Mouse (Mus musculus) mesoderm, embryonic 11.5 days (tissue): ENCODE data around the gene Zswim7.

Source experiments
- DNase-seq: peaks from one replicate; pipeline ENCODE4 v3.0.0-alpha.2; 2012; ENCODE audit warnings: low read depth, low spot score

The Zswim7 gene

GRCm38 (mm10) chr11:62253380-62253779 lies 27.8 kb downstream of the Zswim7 start:
- no peak for DNase-seq

- DNase-seq, result peak; percentile 45
Measured at GRCm38 (mm10) chr11:62251047-62251446, 30.1 kb downstream of the Zswim7 start.

DNA sequence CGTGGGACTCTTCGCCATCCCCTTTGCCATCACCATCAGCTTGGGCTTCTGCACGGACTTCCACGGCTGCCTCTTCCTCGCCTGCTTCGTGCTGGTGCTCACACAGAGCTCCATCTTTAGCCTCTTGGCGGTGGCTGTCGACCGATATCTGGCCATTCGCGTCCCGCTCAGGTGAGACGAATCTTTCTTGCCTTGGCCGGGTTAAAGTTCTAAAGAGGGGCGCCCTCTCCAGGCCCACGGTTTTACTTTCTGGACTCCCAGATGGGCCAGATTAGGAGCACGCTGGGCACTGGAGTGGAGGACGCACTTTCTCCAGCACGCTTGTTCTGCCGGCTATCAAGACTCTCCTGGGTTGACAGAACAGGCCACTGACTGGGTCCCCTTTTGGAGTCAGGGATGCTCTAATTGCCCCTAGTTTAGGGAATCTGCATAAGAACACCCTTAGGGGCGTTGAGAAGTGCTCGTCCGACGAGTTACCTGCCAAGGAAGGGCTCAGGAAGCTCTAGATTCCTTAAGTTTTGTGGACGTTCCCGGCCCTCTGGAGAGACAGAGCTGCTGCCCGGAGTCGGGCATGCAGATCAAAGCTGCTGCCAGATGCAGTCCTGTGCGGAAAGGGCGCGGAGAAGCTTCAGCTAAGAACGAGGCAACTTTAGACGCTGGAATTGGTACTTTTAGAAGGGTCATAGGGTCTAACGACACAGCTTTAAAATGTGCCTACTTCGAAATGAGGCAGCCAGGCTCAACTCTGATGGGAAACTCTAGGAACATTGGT lies 31.7 kb downstream of the Zswim7 start:
- peak; percentile 25 for DNase-seq

- DNase-seq, result peak; percentile 90
Measured at GRCm38 (mm10) chr11:62248401-62249244, 32.6 kb downstream of the Zswim7 start, which contains the start of gene Adora2b. Gene Adora2b (plus strand): TSS chr11:62248984.

DNA sequence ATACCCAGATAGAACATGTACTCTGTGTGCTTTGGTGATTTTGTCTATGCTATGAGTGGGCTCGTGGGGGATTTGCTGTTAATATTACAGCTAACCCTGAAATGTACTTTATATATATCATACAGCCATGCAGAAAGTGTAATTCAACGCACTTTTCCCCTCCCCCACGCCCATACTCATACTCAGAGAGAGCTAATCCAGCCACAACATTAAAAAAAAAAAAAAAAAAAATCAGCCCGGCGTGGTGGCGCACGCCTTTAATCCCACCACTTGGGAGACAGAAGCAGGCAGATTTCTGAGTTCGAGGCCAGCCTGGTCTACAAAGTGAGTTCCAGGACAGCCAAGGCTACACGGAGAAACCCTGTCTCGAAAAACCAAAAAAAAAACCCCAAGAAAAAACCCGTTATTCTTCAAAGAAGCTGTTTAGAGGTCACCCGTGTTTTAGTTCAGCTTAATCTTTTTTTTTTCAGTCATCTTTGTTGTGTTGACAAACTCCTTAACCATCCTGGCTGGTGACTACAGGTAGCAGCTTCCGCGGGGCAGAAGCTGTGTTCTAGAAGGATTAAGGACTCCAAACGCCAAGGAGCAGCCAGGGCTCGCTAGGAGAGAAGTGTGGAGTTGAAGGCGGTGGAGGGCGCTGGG lies 33.3 kb downstream of the Zswim7 start:
- DNase-seq, result no peak

- no peak for DNase-seq
Measured at GRCm38 (mm10) chr11:62244471-62244870, 36.7 kb downstream of the Zswim7 start.

DNA sequence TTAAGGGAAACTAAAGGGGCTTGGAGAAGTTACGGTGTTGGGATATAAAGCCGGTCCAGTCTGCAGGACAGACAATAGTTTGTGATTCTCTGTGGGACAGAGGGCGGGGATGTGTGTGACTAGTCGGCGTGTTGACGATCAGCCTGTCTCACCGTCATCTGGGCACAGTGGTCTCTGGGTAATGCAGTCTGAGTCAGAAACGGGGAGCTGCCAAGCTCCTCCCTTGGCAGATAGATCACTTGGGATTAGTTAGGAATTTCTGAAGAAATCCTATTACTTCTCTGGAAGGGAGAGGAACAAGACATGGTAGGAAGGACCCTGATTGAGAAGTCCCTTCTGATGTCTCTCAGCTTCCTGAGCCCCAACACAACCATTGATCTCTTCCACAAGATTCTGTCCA lies 37.3 kb downstream of the Zswim7 start:
- DNase-seq, result no peak

- DNase-seq, result no peak
Measured at GRCm38 (mm10) chr11:62240631-62241261, 40.4 kb downstream of the Zswim7 start.

GRCm38 (mm10) chr11:62224797-62225196 lies 56.4 kb downstream of the Zswim7 start:
- no peak for DNase-seq

DNA sequence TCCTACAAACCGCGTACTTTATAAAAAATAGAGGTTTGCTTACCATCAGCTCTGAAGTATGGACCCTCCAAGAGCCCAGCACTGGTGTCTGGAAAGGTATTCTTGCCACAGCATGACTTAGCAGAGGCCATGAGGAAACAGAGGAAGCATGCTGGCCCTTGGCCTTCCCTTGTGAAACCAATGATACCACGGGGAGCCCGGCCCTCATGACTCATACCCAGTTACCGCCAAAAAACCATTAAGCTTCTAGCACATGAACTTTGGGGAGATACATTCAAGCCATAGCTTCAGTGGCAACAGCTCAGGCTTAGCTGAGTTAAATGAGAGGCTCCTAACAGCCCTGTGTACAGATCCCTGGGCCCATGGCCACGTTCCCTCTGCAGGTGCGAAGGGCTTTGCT lies 57.2 kb downstream of the Zswim7 start:
- DNase-seq, result no peak

GRCm38 (mm10) chr11:62223416-62223815 lies 57.8 kb downstream of the Zswim7 start:
- DNase-seq, result no peak

DNA sequence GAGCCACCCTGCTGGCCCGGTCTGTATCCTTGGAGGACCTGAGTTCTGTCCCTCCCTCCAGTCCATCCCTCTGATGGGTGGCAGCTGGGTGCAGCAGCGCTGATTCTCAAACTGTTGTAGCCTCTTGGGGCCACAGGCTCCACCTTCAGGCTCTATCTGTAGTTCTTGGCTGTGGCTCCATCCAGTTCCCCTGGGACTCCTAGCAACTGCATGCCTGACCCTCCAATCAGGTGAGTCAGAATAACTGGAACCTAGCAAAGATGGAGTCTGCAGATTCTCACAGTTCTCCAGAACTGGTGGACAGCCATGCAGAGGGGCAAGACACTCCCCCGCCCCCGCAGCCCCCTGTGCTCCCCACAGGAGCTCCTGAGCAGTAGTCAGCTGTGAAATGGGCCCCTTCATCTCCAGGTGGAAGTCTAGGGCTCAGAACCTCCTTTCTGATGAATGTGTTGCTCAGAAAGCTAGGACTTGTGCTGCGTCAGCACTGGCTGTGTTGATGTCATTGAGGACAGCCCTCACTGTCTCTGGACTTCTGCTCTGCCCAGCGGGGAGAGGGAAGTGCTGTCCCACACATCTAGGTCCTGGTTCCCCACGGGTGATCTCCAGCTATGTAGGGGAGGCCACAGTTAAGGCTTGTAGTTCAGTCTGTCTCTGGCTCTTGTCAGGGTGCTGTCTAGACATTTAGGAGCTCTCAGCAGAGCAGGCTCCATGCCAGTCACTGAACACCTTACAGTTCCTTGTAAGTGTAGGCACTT lies 60.2 kb downstream of the Zswim7 start:
- DNase-seq, result no peak

GRCm38 (mm10) chr11:62217751-62218150 lies 63.4 kb downstream of the Zswim7 start:
- DNase-seq, result no peak
